Mouse (Mus musculus) thymus, postnatal 4 days (tissue): ENCODE measurements at regions not wholly inside any gene's neighbourhood (a gene's known extent, or its start where the extent isn't known, plus 50 kb on each side); places are given as distances from the start of the nearest gene placed in this dataset.
A peak's percentile ranks its signal among the peaks of the same experiment; 100 is the strongest.

Experiments
- DNase-seq: peaks from one replicate; pipeline ENCODE4 v3.0.0; 2021

GRCm38 (mm10) chr14:72850884-72851283, 141.1 kb upstream of the Fndc3a start:
- DNase-seq, result no peak

DNA sequence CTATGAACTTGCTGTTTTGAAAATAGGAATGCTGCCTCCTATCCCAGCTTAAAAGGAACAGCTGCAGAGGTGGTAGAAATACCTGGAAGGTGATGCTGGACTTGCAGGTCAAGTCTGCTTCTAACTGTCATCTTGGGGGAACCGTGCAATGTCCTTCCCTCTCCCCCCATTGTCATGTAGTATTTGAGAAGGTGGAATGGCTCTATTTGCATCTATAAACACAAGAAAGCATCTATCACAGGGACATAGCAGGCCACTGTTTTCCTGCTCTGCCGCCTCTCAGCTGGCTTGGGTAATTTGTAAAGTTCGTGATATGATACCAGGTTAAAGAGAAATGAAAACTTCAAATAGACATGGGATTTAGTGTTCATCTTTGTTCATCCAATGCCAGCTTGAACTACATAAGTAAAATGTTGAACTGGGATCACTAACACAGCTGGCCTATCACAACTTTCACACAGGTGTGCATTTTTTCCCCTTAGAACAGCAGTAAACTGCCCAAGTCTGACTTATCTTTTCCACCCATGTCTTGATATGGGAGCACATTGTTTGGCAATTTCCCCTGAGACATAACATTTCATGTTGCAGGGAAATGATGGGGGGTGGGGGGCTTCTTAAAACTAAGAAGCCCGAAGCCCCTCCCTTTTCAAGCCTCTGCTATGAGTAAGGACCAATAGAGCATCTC, 138.6 kb upstream of the Fndc3a start:
- no peak for DNase-seq

DNA sequence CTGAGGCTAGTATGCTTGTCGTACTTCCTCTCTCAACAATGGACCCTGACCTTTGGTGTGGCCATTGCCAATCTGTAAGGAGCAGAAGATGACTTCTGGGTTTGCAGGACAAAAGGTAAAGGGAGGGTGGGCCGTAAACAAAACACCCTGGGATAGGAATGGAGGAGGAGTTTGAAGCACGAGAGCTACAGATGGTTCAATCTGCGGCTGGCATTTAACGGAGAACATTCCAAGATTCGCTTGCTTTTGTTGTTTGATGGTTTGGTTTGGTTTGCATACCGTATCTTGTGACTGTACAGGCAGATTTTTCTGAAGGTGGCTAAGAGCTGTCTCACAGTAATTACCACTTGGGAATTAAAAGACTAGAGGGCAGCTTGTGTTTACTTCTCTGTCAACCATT, 137.7 kb upstream of the Fndc3a start:
- DNase-seq, result no peak

DNA sequence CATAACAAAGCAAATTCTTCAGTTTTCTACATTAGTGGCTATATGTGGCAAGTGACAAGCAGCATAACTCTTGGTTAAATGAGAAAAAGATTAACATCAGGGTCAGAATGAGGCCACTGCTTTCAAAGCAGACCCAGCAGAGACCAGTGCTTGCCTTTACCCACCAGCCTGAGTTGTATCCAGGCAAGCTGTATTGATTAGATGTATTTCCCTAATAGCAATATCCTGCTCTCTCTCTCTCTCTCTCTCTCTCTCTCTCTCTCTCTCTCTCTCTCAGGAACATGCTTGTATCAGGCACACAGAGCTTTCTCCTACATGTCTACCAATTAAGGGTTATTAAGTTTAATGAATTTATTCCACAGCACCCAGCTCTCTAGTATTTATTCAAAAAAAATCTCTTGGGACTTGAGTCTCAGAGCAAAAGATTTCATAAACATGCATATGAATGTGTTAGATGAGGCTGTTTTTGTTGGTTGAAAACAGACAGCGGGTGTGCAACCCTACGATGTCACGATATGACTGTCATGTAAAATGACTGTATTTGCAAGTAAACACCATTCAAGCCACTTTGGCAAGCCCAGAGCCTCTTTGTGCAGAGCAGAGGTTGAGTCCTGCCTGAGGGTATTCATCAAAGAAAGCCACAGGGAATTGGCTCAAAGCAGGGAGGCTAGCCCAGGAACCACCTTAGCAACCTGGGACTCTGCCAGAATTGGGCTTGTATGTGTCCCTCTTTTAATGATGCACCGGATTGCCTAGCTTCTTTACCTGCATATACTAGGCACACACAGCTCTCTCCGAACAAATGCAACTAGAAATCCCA, 136.0 kb upstream of the Fndc3a start:
- DNase-seq, result no peak

- DNase-seq, result no peak
Measured at GRCm38 (mm10) chr14:72844753-72845369, 135.1 kb upstream of the Fndc3a start.

- DNase-seq, result no peak
Measured at GRCm38 (mm10) chr14:72841753-72842152, 131.9 kb upstream of the Fndc3a start.

GRCm38 (mm10) chr14:72835158-72835557, 125.4 kb upstream of the Fndc3a start:
- no peak for DNase-seq

DNA sequence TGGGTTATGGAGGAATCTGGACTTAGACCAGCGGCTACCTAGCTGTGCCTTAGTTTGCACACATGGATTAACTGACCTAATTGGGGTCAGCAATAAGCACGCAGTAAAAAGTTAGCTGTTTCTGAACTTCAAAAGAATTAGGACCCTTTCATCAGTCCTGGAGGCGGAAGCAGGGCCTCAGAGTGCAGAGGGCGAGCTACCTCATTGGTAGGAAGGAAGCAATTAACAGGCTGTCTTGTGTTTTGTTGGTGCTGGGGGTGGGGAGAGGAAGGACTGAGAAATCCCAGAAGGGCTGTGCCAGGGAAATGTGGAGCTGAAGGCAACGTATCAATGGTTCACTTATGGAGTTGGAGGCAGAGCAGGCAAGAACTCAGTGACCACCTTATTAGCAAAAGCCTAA, 119.5 kb upstream of the Fndc3a start:
- peak; percentile 46 for DNase-seq

GRCm38 (mm10) chr14:72825549-72825948, 115.7 kb upstream of the Fndc3a start:
- DNase-seq, result no peak

DNA sequence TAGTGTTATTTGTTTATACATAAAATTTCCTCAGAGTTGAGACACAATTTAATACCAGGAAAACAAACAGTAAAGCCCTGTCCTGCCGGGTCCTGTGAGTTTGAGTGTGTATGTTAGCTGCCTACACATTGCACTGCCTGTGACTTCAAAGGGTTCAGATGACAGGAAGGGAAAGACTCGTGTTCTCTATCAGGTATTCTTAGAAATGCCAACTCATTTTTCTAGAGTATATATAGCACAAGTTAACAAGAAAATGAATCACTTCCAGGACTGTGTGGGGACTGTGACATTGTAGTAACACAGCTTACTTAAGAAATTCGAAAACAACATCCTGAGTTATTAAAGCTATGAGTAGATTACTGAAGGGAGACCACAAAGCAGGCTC, 112.4 kb upstream of the Fndc3a start:
- peak; percentile 25 for DNase-seq

- peak; percentile 28 for DNase-seq
Measured at GRCm38 (mm10) chr14:72821517-72822230, 111.9 kb upstream of the Fndc3a start.

DNA sequence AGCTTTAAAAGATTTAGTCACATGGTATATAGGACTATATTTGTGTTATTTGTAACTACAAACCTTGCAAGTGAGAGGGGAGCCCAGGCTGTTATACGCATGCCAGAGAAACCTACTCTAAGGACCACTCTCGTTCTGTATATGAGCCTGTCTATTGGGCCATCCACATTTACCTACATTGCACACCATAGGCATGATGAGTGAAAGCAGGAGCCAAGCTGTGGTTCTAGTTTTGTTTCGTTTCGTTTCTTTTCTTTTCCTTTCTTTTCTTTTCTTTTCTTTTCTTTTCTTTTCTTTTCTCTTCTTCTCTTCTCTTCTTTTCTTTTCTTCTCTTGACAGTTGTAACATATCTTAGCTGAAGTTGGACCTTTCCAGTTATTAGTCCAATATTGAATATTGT, 109.2 kb upstream of the Fndc3a start:
- no peak for DNase-seq

GRCm38 (mm10) chr14:72817764-72818163, 108.0 kb upstream of the Fndc3a start:
- no peak for DNase-seq

DNA sequence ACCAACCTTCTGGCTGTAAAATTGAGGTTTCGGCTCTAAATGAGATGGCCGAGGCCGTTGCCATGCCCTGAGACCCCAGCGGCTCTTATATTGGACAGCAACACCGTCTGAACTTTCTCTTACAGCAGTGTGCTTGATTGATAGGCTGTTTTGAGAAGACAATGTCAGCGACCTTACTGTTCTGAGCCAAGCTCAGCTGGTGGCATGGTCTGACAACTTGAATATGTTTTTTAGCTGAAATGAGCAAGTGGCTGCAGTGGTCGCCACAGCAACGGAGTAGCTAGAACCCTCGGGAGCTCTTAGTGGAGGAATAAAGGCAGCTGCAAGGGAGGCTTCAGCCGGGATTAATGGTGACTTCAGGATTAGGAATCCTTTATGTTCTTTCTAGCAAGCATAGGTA, 107.0 kb upstream of the Fndc3a start:
- DNase-seq, result no peak

- no peak for DNase-seq
Measured at GRCm38 (mm10) chr14:72809138-72809537, 99.3 kb upstream of the Fndc3a start.

DNA sequence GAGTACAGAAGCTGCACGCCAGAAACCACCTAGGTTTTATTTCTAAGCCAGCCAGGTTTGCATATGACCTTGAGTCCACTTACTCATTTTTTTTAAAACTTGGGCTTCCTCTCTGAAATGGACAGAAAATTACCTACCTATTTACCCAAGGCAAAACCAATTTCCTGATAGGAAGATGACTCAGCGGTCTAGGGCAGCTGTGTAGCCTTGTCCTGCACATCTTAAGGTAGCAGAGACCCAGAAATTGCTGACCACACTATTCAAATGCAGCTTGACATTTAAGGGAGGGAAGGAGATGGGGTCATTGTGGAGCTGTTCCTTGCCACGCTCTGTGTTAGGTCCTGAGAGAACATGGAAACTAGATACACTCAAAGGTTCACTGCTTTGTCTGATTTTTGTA, 98.1 kb upstream of the Fndc3a start:
- DNase-seq, result no peak

- DNase-seq, result no peak
Measured at GRCm38 (mm10) chr14:72807286-72807685, 97.5 kb upstream of the Fndc3a start.

GRCm38 (mm10) chr14:72806598-72806997, 96.8 kb upstream of the Fndc3a start:
- DNase-seq, result no peak

GRCm38 (mm10) chr14:72803579-72803978, 93.8 kb upstream of the Fndc3a start:
- DNase-seq, result no peak

DNA sequence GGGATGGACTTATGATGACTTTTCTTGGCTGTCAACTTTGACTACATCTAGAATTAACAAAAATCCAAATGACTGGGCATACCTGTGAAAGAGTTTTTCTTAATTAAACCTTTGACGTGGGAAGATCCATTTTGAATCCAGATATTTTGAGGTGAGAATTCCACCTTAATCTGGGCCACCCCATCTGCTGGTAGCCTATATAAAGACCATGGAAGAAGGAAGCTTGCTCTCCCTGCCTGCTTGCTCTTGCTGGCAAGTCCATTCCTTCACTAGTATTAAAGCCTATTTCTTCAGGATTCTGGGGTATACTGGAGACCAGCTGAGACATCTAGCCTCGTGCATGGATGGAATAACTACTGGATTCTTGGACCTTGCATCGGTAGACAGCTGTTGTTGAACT, 80.9 kb upstream of the Fndc3a start:
- no peak for DNase-seq

DNA sequence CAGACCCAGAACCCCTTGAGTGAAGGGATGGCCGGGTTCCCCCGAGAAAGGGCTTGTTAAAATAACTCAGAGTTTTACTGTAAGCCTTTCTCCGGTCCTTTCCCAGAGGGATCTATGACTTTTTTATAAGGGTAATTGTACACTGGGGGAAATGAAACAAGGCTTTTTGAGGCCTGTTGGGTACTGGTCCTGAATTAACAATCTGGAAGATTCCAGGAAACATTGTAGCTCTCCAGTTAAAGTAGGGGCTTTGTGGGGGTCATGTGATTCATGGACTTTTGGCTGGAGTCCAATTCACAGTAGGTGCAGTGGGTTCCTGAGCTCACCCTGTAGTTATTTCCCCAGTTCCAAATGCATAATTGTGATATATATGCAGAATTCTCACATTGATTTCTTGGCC, 77.1 kb upstream of the Fndc3a start:
- DNase-seq, result no peak

DNA sequence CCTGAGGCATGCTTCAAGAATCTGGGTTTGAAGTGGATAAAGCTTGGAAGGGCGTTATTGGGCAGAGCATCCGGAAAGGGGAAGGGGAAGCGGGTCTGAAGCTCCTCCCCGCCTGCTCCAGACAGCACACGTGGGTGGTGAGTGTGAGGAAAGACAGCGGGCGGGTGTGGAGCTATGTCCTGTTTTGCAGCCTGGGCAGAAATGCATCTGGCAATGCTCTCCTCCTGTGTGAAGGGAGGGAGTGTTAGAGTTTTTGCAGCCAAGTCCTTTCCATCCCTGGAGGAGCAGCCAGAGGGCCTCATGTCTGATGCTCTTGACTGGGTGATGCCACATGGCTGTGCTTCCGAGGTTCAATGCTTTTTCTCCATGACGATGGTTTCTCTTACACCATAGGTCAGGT, 73.4 kb upstream of the Fndc3a start:
- DNase-seq, result no peak

- no peak for DNase-seq
Measured at GRCm38 (mm10) chr14:72779446-72779845, 69.6 kb upstream of the Fndc3a start.
